Mouse (Mus musculus) thymus, adult 2 months (tissue): ENCODE results near the gene Gabrb2.

Experiments used
- CTCF ChIP-seq: fragments of 200-500 bp; IDR thresholded peaks from 2 replicates; pipeline ENCODE4 v1.5.1; 2012; ENCODE audit warnings: mild to moderate bottlenecking, control low read depth, low read length, moderate library complexity, borderline replicate concordance; ENCODE audit not compliant: control insufficient read depth, poor library complexity, insufficient read depth; ENCODE audit errors: extremely low read depth
- POLR2A ChIP-seq: fragments of 200-500 bp; IDR thresholded peaks from 2 replicates; pipeline ENCODE4 v1.6.1; 2012; ENCODE audit warnings: mild to moderate bottlenecking, low read length, control low read depth, moderate library complexity; ENCODE audit not compliant: control insufficient read depth, poor library complexity, insufficient read depth; ENCODE audit errors: extremely low read depth

DNA sequence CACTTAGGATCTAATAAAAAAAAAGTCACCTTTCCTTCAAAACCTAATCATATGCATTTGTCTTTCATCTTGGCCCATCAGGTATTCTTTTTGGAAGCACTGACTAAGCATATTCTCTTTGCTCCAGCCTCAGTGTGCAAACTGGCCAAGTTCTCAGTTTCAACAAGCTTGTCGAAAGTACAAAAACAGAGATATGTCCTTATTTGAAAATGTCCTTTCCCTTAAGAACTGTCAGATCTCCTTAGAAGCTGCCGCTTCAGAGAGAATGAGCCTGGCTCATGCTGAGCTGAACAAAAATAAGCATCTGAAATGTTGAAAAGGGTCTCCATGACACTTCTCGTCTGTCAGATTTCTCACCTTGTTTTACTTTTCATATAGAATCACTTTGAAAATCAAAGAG, 55.0 kb downstream of the Gabrb2 start:
- TF ChIP-seq POLR2A (no peak), CTCF (no peak)
